In genomic region chr19:7470643-7471042, GRCm38 (mm10) we compare ENCODE assay signal across 21 mouse cellular contexts. TPM values are rescaled to one million over a fixed set of nuclear protein-coding genes. Genes with fewer than 3 reads are reported as not detected.
DNase-seq lines count a peak whose midpoint lies in the region; ATAC-seq and TF ChIP-seq lines count a peak whose summit lies in the region.
"Had no signal": no experiment of that assay in that cellular context is flagged by ENCODE, and none has a peak within 500 bp of the region (broad histone marks: within the 10 kb centered on the region; RNA-seq: fewer than 3 reads in every experiment).

No protein-coding gene starts in this region.

- no peak overlapping the region for H3K27ac ChIP-seq in embryonic facial prominence, embryonic 14.5 days (replicated peaks; ENCODE audit: low read depth, low read length)
- H3K27ac ChIP-seq in embryonic facial prominence, embryonic 10.5 days (replicated peaks), result no peak overlapping the region
- no peak overlapping the region for H3K27ac ChIP-seq in thymus, adult 2 months (ENCODE audit: control insufficient read depth, insufficient read depth, low read length)
- H3K27ac ChIP-seq: embryonic facial prominence, embryonic 13.5 days; forebrain, embryonic 13.5 days; hindbrain, embryonic 10.5 days; hindbrain, embryonic 14.5 days had no signal

- H3K9ac ChIP-seq in embryonic facial prominence, embryonic 14.5 days (ENCODE audit: low read depth, low read length), result no peak overlapping the region
- H3K9ac ChIP-seq: embryonic facial prominence, embryonic 13.5 days; forebrain, embryonic 13.5 days; forebrain, postnatal 0 days; hindbrain, embryonic 14.5 days had no signal

- H3K27me3 ChIP-seq in embryonic facial prominence, embryonic 14.5 days (replicated peaks; ENCODE audit: control insufficient read depth, insufficient read depth, low read length), result no peaks in the 10 kb centered on the region
- H3K27me3 ChIP-seq in embryonic facial prominence, embryonic 10.5 days (replicated peaks; ENCODE audit: low read depth, poor library complexity, severe bottlenecking), result no peaks in the 10 kb centered on the region
- no peaks in the 10 kb centered on the region for H3K27me3 ChIP-seq in thymus, adult 2 months (ENCODE audit: control insufficient read depth, insufficient read depth, low read length)
- H3K27me3 ChIP-seq: embryonic facial prominence, embryonic 13.5 days; forebrain, embryonic 13.5 days; Patski had no signal

- no peaks in the 10 kb centered on the region for H3K4me1 ChIP-seq in embryonic facial prominence, embryonic 14.5 days (ENCODE audit: control insufficient read depth, insufficient read depth, low read length)
- H3K4me1 ChIP-seq in embryonic facial prominence, embryonic 10.5 days, result no peaks in the 10 kb centered on the region
- peaks cover 4% of the 10 kb centered on the region for H3K4me1 ChIP-seq in thymus, adult 2 months (replicated peaks; ENCODE audit: control insufficient read depth, insufficient read depth, low read length)
- H3K4me1 ChIP-seq: forebrain, embryonic 13.5 days; hindbrain, embryonic 10.5 days had no signal

- ATAC-seq in embryonic facial prominence, embryonic 14.5 days (ENCODE audit: low read depth), result no peak
- ATAC-seq: activated CD4-positive, CD25-positive, alpha-beta regulatory T cell, adult 4 months; forebrain, embryonic 13.5 days; forebrain, postnatal 0 days; Patski had no signal

- peak; percentile 9 for DNase-seq in embryonic facial prominence, embryonic 14.5 days (ENCODE audit: low spot score)
- no peak for DNase-seq in embryonic facial prominence, embryonic 10.5 days (ENCODE audit: low spot score)
- DNase-seq in kidney, adult 9 months, result peak; percentile 40
- no peak for DNase-seq in kidney, postnatal 4 days
- DNase-seq in thymus, postnatal 14 days, result peak; percentile 21
- DNase-seq in thymus, adult 2 months, result no peak
- DNase-seq in frontal cortex, postnatal 14 days (ENCODE audit: low spot score in 2 of 2), result no peak
- DNase-seq: adrenal gland, postnatal 14 days; cerebellum, adult 11-12 months; cerebellum, adult 9-10 months; cerebellum, postnatal 25 days; forebrain, postnatal 0 days; heart, adult 18-20 months had no signal

- 83% methylated on average over 2 of the region's 2 CpGs for WGBS in embryonic facial prominence, embryonic 14.5 days
- 95% methylated on average over 2 of the region's 2 CpGs for WGBS in embryonic facial prominence, embryonic 10.5 days
- WGBS in thymus, adult 2 months, result 66% methylated on average over 2 of the region's 2 CpGs

- H3K4me2 ChIP-seq in embryonic facial prominence, embryonic 14.5 days (ENCODE audit: low read depth, low read length), result no peak overlapping the region
- H3K4me2 ChIP-seq: embryonic facial prominence, embryonic 13.5 days; forebrain, embryonic 13.5 days; heart, embryonic 11.5 days; hindbrain, embryonic 14.5 days had no signal

- TF ChIP-seq POLR2A in thymus, adult 2 months (IDR thresholded peaks at IDR 0.05; ENCODE audit: control insufficient read depth, extremely low read depth, insufficient read depth, low read length, poor library complexity), result no peak

- peaks cover 36% of the 10 kb centered on the region for H3K36me3 ChIP-seq in embryonic facial prominence, embryonic 14.5 days (ENCODE audit: control insufficient read depth, insufficient read depth, low read length)
- peaks cover 60% of the 10 kb centered on the region for H3K36me3 ChIP-seq in embryonic facial prominence, embryonic 10.5 days (replicated peaks)
- H3K36me3 ChIP-seq in thymus, adult 2 months (ENCODE audit: control insufficient read depth, insufficient read depth, low read length), result peaks cover 23% of the 10 kb centered on the region

- H3K9me3 ChIP-seq in embryonic facial prominence, embryonic 14.5 days (ENCODE audit: control insufficient read depth, low read length), result no peaks in the 10 kb centered on the region
- H3K9me3 ChIP-seq in embryonic facial prominence, embryonic 10.5 days, result no peaks in the 10 kb centered on the region
- H3K9me3 ChIP-seq: embryonic facial prominence, embryonic 13.5 days; forebrain, embryonic 13.5 days; G1E; hindbrain, embryonic 10.5 days had no signal

- no peak for TF ChIP-seq CTCF in thymus, adult 2 months (IDR thresholded peaks at IDR 0.05; ENCODE audit: borderline replicate concordance, control insufficient read depth, extremely low read depth, insufficient read depth, low read length, poor library complexity)

- no peak overlapping the region for H3K4me3 ChIP-seq in embryonic facial prominence, embryonic 14.5 days (ENCODE audit: low read depth, low read length)
- H3K4me3 ChIP-seq in embryonic facial prominence, embryonic 10.5 days, result no peak overlapping the region
- no peak overlapping the region for H3K4me3 ChIP-seq in thymus, adult 2 months (ENCODE audit: control insufficient read depth, insufficient read depth, low read length)
- H3K4me3 ChIP-seq: embryonic facial prominence, embryonic 13.5 days; forebrain, embryonic 13.5 days; hindbrain, embryonic 10.5 days had no signal

RNA-seq across cellular contexts. Expression of gene Rtn3, which starts 12.4 kb away (rescaled TPM):
- 132 and 136 TPM in 2 replicates for polyA plus RNA-seq in embryonic facial prominence, embryonic 14.5 days (2014; fragmentation: Nextera tagmentation; extraction: Ambion mirVana)
- polyA plus RNA-seq in embryonic facial prominence, embryonic 10.5 days (2016; fragmentation: Nextera tagmentation; extraction: Ambion mirVana), result 145 and 153 TPM in 2 replicates
- polyA plus RNA-seq in thymus, adult 2 months (2012; rRNA removed), result 197 and 239 TPM in 2 replicates

RNA-seq across cellular contexts. Expression of gene Atl3, which starts 23.2 kb away (rescaled TPM):
- 19.3 and 19.4 TPM in 2 replicates for polyA plus RNA-seq in embryonic facial prominence, embryonic 14.5 days (2014; fragmentation: Nextera tagmentation; extraction: Ambion mirVana)
- polyA plus RNA-seq in embryonic facial prominence, embryonic 10.5 days (2016; fragmentation: Nextera tagmentation; extraction: Ambion mirVana), result 6.4 and 8.5 TPM in 2 replicates
- polyA plus RNA-seq in thymus, adult 2 months (2012; rRNA removed), result 15.3 and 17.4 TPM in 2 replicates

RNA-seq across cellular contexts. Expression of gene 2700081O15Rik, which starts 53.2 kb away (rescaled TPM):
- 10.3 and 11.2 TPM in 2 replicates for polyA plus RNA-seq in embryonic facial prominence, embryonic 14.5 days (2014; fragmentation: Nextera tagmentation; extraction: Ambion mirVana)
- 6.1 and 7.1 TPM in 2 replicates for polyA plus RNA-seq in embryonic facial prominence, embryonic 10.5 days (2016; fragmentation: Nextera tagmentation; extraction: Ambion mirVana)
- polyA plus RNA-seq in thymus, adult 2 months (2012; rRNA removed), result 68.3 and 80.8 TPM in 2 replicates

Comparison
In these comparisons a context has a peak if more than half of its experiments do, and no peak if none do; other contexts are left out.
1. DNase-seq: peak in embryonic facial prominence, embryonic 14.5 days (single experiment), kidney, adult 9 months (single experiment) and thymus, postnatal 14 days (single experiment); none in embryonic facial prominence, embryonic 10.5 days (single experiment), kidney, postnatal 4 days (0 of 2), thymus, adult 2 months (single experiment) and frontal cortex, postnatal 14 days (0 of 2).